Mouse (Mus musculus) urinary bladder, postnatal 0 days (tissue): ENCODE data around the gene Carf. TPM values are rescaled to one million over a fixed set of nuclear protein-coding genes. Genes with fewer than 3 reads are reported as not detected.

Experiments
- polyA plus RNA-seq: library from polyadenylated mRNA; unstranded; fragments of >200 nt; fragmentation: Nextera tagmentation; extraction: Ambion mirVana; gene quantifications from 2 replicates; pipeline ENCODE4 v1.2.1, GENCODE M21; 2015

Carf gene
- 2.4 and 3.1 TPM in 2 replicates for polyA plus RNA-seq

GRCm38 (mm10) chr1:60098024-60098781, at the start of gene Carf, which contains the start of gene Wdr12:
Gene Carf (plus strand): TSS chr1:60098247.
Gene Wdr12 (minus strand): TSS chr1:60098645.

GRCm38 (mm10) chr1:60179932-60180783, 82.1 kb downstream of the Carf start, which contains the start of gene Nbeal1:
Gene Nbeal1 (plus strand): TSS chr1:60180599.

Other genes starting within 250 kb of the Carf start
- 3.7 and 3.9 TPM in 2 replicates for gene Fam117b, start 185.2 kb upstream of the Carf start, polyA plus RNA-seq
- gene Ica1l, start 55.1 kb upstream of the Carf start, polyA plus RNA-seq = 0.21 and 0.40 TPM in 2 replicates
- 19.3 and 19.9 TPM in 2 replicates for gene Wdr12, start 398 bp downstream of the Carf start, polyA plus RNA-seq
- 11.1 and 12.5 TPM in 2 replicates for gene Nbeal1, start 82.4 kb downstream of the Carf start, polyA plus RNA-seq
- 25.6 and 29.1 TPM in 2 replicates for gene Cyp20a1, start 245.1 kb downstream of the Carf start, polyA plus RNA-seq